Mouse (Mus musculus): ENCODE results near the gene Trim66.

Gene Trim66

DNA sequence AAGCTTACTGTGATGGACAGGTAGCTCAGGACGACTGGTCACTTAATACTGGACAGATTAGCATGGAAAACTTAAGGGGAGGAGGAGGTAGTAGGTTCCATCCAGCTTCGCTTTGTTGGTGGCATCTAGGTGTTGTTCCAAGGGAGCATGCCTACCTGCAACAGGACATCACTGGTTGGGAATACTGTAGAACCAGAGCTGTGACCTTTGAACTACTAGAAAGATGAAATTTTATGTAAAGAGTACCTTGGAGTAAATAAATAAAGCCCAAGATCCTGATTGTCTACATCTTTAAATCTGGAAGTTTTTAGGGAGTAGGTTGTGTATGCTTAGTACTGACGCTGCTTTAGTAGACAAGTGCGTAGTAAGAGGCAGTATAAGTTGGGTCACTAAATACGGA is 14.2 kb upstream of the Trim66 start:
- ATAC-seq (ENCODE audit: low TSS enrichment) = no peak

DNA sequence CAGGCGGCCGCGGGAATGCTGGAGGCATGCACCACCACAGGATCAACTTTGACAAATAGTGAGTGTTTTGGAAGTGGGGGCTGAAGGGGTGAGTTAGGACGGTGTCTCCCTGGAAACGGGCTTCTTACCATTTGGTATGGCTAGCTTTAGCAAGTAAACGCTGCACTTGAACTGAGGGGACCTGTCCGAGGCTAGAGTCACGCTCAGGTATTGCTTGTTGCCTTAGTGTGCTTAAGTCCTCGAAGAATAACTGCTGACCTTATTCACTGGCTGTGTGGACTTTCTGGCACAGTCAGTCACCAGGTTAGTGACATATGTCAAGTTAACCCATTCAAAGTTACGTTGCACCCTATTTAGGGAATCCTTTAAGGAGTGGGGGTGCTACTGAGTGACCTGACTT is 12.0 kb upstream of the Trim66 start:
- ATAC-seq (ENCODE audit: low TSS enrichment) = no peak

DNA sequence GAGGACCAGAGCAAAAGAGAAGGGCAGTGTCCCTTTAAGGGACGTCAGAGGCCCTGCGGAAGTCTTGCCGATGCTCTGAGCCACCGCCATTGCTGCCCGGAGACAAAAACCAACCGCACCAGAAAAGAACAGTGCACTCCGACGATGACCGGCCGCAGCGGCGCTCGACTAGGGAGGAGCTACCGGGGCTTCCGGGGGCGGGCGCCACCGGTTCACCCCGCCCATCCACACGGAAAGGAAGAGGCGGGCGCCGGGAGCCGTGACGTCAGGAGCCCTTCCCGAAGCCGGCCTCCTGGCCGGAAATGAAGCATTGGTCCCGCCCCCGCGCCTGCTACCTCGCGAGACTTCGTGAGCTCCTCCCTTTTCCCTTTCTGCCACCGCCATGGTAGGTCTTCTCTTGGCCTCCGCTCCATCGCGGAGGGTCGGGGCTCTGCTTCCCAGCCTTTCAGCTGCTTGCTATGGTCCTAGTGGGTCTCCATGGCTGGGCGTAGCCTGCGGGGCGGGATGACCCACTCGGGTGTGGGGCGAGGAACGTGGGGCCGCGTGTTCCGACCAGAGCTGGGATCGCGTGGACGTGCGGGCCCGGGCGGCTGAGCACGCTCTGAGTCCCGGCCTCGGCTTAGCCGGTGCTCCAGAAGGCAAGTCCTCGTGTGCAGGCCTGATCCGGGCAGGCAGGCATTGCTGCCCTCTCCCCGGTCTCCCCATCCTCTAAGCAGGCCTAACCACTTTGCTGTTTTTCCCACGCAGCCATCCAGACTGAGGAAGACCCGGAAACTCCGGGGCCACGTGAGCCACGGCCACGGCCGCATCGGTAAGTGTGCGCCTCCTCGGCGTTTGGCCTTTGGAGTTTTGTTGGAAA is 11.1 kb upstream of the Trim66 start, which contains the start of gene Rpl27a:
Gene Rpl27a (plus strand): TSS at position 310 of the 859 bp plus-strand sequence.
- peak; percentile 96 for ATAC-seq (ENCODE audit: low TSS enrichment)

DNA sequence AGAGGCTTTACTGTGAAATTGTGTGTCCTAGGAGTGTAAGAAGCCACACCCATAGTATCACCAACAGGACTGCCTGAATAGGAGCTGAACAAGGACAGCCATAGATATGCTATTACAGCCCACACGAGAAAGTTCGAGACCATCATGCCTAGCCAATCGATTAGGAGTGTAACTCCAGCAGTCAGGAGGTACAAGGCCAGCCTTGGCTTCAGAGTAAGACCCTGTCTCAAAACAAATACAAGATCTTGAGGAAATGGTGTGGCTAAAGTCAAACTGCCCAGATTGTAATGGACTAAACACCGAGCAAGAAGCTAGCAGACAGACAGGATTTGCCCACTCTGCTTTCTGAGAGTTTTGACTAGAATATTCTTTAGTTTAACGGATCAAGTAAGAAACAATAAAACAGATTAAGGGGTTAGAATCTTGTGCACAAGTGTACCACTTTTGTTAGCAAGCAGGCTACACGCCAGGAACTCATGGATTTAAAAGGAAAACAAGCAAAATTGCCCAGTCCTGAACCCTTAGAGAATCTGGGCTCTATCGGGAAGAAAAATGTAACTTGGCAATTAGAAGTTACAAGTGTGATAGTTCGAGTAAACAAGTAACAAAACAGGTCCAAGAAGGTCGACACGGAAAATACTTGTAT is 10.2 kb upstream of the Trim66 start:
- no peak for ATAC-seq (ENCODE audit: low TSS enrichment)

DNA sequence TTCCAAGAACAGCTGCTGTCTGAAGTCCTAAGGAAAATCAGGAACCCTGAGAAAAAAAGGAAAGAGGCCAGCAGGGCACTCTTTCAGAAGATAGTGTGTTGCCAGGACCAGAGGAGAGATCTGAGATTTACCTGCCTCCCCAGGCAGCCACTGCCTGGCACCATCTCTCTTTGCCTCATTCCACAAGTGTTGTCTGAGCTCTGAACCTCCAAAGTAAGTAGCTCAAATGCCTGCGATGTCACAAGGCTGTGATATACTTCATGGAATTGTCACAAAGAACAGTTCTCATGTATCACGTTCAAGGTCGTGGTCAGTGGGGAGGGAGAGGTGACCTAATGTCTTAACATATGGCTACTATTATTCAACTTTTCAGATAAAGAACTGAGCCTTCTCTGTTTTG is 8.6 kb upstream of the Trim66 start:
- no peak for ATAC-seq (ENCODE audit: low TSS enrichment)

DNA sequence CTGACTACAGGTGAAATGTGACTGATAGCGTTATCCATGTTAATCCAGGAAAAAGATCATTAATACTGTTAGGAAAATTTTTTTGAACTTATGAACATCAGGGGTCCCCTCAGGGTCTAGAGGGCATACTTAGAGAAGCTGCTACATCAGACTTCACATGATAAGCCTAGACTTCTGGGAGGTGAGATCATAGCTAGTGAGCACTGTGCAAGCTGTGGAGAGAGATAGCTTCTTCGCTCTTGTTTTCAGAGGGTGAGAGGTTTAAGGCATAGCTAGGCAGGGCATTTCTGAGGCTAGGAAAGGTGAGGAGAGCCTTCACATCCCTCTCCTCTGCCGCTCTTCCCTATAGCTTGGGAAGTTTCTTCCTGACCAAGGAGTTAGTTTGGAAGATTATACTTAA is 3.9 kb upstream of the Trim66 start:
- no peak for ATAC-seq (ENCODE audit: low TSS enrichment)

GRCm38 (mm10) chr7:109510799-109511198 is 2.9 kb upstream of the Trim66 start:
- ATAC-seq (ENCODE audit: low TSS enrichment) = no peak

DNA sequence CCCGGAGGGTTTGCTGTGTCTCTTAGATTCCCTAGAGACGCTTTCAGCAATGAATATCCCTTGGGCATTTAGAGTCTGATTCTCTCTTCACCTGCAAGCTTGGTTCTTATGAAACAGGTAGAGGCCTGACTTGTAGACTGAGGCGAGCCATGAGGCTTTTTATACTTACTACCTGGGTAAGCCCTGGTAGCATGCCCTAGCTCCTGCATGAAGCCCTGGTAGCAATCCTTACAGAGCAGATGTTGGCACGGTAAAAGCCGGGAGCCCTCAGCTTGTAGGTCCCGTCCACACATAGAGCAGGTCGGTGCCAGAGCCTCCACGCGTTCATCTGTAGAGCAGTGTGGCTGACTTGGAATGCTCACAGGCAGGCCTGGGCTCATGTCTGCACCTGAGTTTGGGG is 362 bp downstream of the Trim66 start:
- ATAC-seq (ENCODE audit: low TSS enrichment) = no peak

DNA sequence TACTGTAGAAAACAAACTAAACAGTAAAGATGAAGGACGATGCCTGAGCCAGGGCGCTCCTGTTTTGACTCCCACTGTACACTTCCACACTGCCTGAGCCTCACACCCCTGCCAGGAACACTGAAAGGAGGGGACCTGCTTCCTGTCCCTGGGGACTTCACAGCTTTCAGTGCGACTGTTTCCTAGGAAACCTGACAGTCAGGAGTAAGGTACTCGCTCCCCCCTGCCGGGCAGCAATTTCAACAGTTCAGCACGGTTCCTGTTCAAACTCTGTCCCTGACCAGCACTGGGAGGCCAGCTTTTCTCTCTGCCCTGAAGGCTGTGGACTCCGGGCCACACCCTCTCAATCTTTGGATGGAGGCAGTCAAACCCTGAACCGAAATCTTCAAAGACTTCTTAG is 815 bp downstream of the Trim66 start:
- no peak for ATAC-seq (ENCODE audit: low TSS enrichment)

- ATAC-seq (ENCODE audit: low TSS enrichment) = no peak
Observed at GRCm38 (mm10) chr7:109497507-109497906, 10.4 kb downstream of the Trim66 start.

DNA sequence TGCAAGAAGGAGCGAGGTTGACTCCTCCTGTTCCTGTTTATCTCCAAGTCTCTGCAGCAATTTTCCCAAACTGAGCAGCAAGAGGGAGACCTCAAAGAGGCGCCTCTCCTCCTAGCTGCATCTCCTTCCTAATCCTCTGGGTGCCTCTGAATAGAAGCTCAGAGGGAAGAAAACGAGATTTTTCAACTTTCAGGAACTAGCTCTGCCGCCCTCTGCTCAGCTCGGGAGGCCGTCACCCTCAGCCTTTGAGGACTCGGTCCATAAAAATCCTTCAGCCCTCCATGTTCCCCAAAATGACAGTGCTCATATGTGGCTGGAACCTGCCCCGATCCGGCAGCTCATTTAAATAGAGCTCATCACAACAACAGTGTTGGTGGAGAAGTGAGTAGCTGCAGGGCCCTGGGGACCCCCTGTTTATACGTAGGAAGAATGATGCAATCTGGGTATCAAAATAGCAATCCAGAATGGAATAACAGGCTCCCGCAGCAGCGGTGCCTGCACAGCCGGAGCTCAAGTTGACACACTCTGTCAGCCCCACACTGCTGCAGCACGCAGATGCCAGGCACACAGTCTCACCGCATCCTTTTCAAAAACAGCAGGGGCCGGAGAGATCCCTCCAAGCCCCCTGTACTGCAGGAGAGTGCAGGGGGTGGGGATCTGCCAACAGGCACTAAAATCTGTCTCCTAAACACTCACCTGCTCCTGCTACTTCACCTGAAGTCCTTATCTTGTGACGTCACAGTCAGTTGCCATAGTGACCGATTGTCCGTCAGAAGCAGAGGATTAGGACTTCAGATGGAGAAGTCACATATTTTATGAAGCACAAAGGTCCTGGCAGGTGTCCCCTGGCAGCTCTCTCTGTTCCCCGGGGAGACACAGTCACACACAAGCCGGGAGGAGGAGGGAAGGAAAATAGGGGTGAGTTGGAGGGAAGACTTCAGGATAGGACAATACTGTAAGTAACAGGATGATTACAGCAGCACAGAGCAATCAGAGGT is 14.3 kb downstream of the Trim66 start:
- ATAC-seq (ENCODE audit: low TSS enrichment) = peak; percentile 74

DNA sequence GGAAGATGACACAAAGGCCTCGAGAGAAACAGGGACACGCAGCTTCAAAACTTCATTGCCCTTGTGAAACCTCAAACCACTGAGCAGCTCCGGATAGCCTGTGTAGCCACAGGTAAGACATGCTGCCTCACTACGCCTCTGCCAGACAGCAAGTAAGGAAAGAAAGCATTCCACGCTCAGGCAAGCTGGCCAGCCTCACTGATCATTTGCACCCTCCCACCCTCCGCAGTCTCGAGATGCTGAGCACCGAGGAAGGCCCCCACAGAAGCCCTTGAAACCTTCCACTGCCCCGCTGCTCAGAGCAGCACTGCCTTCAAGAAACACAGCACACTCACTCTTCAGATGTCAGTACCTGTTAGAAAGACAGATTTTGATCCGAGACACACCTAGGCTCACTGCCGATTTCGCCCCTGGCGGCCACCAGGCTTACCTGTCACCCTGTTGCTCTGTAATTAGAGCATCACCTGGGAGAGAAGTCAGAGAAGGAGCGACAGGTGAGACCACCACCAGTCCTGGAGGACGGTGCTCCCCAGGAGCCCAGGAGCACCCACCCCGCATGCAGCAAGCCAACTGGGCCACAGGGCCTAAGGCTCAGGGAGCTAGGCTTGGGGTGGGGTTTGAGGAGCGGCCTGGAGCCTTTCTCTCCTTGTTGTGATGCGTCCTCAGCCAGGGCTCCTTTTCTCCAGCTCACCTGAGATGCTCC is 15.2 kb downstream of the Trim66 start:
- peak; percentile 76 for ATAC-seq (ENCODE audit: low TSS enrichment)

DNA sequence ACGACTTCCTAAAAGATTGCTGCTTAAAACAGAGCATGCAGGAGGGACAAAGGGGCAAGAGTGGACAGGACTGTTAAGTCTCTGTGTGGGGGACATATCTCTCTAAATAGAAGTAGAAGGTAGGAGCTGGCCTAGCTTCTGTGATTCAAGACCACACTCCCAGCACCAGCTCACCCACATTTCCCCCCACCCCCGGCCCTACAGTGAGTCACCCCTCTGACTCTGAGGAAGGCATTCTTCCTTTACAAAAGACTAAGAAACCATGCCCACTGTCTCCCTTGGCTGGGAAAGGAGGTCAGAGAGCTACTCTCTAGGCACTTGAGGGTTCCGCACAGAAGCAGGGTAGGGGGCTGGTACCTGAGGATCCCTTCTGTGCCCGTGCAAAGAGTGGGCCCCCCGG is 23.7 kb downstream of the Trim66 start:
- peak; percentile 83 for ATAC-seq (ENCODE audit: low TSS enrichment)

- ATAC-seq (ENCODE audit: low TSS enrichment) = no peak
Observed at GRCm38 (mm10) chr7:109480765-109481197, 27.2 kb downstream of the Trim66 start.

- ATAC-seq (ENCODE audit: low TSS enrichment) = no peak
Observed at GRCm38 (mm10) chr7:109477926-109478325, 30.0 kb downstream of the Trim66 start.

- ATAC-seq (ENCODE audit: low TSS enrichment) = no peak
Observed at GRCm38 (mm10) chr7:109470700-109471099, 37.2 kb downstream of the Trim66 start.

DNA sequence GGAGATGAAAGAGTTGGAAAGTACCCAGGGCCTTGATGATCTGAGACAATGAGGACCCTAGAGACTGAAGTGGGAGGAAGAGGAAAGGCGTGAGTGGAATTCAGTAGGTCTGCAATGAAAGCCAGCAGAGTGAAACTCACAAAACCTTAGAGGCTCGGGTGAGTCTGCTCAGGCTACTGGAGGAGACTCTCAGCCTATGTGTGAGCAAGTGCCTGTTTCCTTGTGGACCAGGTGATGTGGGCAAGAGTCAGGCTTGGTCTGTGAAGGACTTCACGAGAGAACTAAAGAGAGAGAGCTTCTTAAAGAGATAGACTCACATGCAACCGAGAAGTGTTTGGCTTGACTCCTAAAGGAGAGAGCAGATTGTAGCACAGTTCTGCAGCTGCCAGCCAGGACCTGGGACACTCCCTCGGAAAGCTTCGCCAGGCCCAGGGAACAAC is 39.7 kb downstream of the Trim66 start:
- ATAC-seq (ENCODE audit: low TSS enrichment) = peak; percentile 68

DNA sequence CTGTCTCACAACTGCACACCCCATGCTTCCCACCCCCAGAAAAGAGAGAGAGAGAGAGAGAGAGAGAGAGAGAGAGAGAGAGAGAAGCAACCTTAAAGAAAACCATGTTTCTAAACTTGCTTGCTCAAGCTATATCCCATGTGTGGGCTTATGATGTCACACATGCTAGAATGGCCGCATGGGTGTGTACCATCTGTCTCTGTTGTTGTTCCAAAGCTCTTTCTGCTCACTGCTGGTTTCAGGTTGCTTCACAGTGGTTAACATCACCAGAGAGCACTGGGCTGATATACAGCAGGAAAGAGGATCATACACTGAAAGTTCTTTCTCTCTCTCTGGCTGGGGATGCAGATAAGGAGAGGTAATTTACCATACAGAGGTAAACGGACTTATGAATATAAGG is 40.3 kb downstream of the Trim66 start:
- peak; percentile 84 for ATAC-seq (ENCODE audit: low TSS enrichment)

DNA sequence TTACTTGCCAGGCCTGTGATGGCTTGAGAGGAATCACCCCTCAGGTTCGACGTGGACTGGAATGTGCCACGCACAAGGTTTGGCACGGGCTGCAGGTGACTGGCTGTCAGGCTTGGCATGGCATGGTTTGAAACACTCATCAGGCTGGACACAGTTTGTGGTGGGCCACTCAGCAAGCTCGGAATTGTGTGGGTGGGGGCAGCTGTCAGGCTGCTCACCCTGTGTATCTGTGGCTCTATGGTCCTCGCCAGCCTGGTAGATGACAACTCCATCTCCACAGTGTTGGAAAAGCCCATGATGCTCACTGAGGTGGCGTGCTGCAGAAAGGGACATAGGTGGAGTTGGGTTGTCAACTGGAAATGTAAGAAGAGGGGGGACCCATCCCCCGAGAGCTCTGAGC is 47.2 kb downstream of the Trim66 start:
- no peak for ATAC-seq (ENCODE audit: low TSS enrichment)

GRCm38 (mm10) chr7:109456563-109456962 is 51.4 kb downstream of the Trim66 start:
- ATAC-seq (ENCODE audit: low TSS enrichment) = no peak

DNA sequence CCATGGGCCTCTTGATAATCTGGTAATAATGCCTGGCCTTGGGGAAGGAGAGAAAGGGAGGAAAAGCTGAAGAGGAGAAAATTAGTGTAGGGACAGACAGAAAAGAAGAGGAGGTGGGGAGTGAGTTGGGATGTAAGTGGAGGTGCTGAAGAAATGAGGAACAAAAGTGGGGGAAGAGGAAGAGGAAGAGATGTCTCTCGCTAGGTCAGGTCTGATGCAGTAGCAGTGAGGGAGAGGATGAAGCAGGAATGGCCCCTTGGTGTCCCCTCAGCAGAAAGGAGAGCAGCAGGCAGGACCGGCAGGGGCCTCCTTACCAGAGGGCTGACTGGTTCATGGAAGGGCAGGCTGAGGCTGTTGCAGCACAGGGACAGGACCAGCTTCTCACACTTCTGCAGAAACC is 52.2 kb downstream of the Trim66 start:
- ATAC-seq (ENCODE audit: low TSS enrichment) = no peak

All from frontal cortex, adult (tissue).